Mouse (Mus musculus): ENCODE data around the gene Sdf4.

The Sdf4 gene

GRCm38 (mm10) chr4:155992241-155992905 lies at the start of gene Sdf4, which contains the start of gene B3galt6:
Sdf4 (plus strand) TSS chr4:155992872.
B3galt6 (minus strand) TSS chr4:155992649.
- peak; percentile 87 for DNase-seq (ENCODE audit: low spot score)

- no peak for DNase-seq (ENCODE audit: low spot score)
Measured at GRCm38 (mm10) chr4:155943049-155943452, 49.6 kb upstream of the Sdf4 start.

DNA sequence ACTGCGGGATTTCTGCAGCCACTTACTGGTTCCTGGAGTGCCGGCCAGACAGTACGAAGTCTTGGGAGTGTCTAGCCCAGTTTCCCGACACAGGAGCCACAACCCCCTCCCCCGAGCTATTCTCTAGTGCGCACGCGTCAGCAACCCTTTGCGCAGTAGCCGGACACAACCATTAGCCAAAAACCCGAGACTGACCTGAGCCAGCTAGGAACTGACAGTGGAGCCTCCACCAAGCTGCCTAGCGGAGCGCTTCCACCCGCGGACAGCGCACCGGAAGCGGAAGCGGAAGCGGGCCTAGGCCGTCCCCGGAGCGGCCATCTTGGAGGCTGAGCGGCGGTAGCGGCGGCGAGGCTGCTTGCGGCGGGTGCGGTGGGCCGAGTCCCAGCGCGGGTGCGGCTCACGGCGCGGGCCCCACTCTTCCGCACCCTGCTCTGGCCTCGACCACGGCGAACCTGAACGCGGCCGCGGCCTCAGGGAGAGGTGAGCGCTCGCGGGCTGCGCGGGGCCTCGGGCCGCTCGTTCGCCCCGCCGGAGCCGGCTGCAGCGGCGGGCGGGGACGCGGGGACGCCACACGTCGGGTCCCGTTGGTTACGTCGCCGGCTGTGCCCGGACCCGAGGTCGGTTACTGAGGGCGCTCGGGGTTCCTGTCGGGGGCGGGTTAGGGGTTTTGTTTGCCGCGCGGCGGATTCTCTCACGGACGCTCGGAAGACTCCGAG lies 49.0 kb upstream of the Sdf4 start, which contains the start of gene Ube2j2:
TSS of gene Ube2j2 (plus strand) at position 298 of the 716 bp plus-strand sequence.
- peak; percentile 97 for DNase-seq (ENCODE audit: low spot score)

DNA sequence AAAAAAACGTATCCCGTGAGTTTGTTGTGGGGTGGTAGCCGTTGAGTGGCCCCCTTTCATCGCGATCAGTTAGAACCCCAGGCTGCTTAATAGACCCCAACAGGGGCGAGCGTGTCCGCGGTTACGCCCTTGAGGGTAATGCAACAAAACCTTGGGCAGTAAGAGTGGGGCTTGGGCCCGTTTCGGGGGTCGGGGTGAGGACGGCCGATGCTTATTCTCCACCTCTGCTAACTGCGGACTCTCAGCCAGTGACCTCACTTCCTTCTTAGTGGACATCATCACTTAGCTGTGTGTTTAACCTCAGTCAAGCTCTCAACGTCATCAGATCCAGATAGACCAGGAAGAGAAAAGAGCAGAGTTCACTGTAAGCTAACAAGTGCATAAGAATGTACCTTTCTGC lies 48.4 kb upstream of the Sdf4 start:
- DNase-seq (ENCODE audit: low spot score) = peak; percentile 62

DNA sequence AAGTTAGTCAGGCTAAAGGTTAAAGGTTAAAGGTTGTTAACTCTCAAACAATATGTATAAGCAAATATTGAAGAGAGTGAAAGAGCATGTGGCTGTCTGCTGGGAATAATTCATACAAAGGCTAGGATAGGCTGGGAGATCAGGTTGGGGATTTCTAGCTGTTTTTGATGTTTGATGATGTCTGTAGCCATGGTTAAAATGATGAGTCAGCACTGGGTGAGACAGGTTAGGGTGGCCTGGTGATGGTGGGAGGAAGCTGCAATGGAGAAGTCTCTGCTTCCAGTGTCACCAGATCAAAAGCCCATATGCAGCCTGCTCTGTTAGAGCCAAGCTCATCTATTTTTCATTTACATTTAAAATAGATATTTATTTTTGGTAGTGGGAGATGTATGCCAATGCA lies 45.6 kb upstream of the Sdf4 start:
- no peak for DNase-seq (ENCODE audit: low spot score)

DNA sequence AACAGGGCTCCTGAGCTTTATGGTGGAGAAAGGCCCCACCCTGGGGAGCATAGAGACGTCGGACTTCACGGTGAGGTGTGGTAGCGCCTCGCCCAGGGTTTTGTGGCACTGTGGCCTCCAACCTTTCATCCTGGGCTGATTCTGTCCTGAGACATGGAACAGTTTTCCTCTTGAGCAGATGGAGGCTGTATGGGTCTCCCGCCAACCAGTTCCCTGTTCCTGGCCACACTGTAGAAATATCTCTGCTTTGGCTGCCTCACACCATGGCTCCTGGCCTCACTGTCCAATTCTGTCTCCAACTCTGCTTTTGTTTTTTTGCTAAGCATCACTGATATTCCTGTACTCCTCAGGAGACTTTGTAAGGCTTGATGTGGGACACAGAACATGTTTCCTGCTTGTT lies 37.2 kb upstream of the Sdf4 start:
- DNase-seq (ENCODE audit: low spot score) = no peak

DNA sequence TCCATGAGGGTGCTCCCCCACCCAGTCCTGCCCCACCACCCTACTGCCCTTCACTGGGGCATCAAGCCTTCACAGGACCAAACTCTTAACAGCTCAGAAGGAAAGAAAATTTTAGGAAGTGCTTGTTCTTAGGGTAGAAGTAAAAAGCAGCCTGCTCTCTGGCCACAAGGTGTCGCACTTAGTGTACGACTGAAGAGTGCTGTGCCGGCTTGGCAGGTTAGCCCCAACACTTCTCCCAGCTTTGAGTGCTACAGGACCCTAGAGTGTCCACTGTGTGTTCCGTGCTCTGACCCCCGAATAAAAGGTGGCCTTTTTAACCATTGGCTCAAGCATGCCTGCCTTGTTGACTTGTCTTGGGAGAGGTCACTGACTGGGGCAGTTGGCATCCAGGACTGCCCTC lies 33.4 kb upstream of the Sdf4 start:
- DNase-seq (ENCODE audit: low spot score) = peak; percentile 48

GRCm38 (mm10) chr4:155962167-155962971 lies 30.3 kb upstream of the Sdf4 start, which contains the start of gene C1qtnf12:
C1qtnf12 (plus strand) TSS chr4:155962318.
- DNase-seq (ENCODE audit: low spot score) = peak; percentile 78

- DNase-seq (ENCODE audit: low spot score) = peak; percentile 17
Measured at GRCm38 (mm10) chr4:155963106-155963505, 29.6 kb upstream of the Sdf4 start.

DNA sequence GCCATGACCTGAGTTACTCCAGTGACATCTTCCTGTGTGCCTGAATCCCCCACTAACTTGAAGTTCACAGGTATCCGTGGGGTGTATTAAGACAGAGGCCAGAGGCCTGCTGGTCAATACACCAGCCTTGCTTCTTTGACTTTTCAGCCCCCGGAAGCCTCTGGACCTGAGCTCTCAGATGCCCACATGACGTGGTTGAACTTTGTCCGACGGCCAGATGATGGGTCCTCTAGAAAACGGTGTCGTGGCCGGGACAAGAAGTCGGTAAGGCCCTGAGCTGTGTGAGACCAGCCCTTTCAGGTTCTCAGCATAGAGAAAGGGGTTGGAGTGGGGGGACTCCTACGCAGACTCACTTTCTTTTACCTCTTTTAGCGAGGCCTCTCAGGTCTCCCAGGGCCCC lies 28.3 kb upstream of the Sdf4 start:
- DNase-seq (ENCODE audit: low spot score) = peak; percentile 38

DNA sequence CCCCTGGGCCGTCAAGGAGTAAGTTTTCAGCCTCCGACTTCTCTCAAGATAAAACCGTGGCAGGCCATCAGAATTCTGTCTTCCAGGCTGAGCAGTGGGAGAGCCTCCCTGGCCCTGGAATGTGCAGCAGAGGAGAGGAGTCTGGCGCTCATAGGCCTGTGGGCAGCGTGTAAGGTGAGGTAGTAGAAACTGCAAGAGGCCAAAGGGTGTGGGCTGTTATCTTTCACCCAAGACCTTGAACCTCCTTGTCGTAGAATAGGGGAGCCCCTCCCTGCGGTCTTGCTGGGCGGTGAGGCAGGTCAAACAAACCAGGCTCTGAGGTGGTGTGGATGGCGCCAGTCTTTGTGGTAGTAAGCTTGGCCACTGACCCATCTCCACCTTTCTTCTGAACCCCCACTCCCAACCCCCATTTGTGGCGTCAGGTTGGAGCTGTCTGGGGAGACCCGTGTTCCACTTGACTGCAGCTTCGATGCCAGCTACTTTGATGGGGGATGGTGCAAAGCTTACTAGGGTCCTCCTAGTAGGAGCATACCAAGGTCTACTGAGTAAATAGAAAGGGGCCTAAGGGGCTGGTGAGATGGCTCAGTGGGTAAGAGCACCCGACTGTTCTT lies 23.5 kb upstream of the Sdf4 start:
- DNase-seq (ENCODE audit: low spot score) = no peak

GRCm38 (mm10) chr4:155970286-155970685 lies 22.4 kb upstream of the Sdf4 start:
- no peak for DNase-seq (ENCODE audit: low spot score)

DNA sequence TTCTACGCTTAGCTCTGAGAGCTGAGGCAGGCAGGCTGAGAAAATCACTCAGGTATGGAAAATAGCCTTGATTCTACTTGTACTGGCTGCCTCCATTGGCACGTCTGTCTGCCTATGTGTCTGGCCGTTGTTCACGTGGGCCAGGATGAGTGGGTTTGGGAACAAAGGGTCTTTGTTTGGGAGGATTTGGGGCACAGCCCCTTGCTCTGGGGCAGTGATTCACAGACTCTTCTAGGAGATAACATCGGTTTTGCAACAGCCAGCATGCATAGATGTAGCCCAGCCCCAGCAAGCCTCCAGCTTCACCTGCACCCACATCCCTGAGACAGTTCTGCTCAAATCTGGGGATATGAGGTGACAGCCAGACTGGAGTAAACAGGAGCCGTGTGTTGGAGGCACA lies 20.0 kb upstream of the Sdf4 start:
- DNase-seq (ENCODE audit: low spot score) = no peak

DNA sequence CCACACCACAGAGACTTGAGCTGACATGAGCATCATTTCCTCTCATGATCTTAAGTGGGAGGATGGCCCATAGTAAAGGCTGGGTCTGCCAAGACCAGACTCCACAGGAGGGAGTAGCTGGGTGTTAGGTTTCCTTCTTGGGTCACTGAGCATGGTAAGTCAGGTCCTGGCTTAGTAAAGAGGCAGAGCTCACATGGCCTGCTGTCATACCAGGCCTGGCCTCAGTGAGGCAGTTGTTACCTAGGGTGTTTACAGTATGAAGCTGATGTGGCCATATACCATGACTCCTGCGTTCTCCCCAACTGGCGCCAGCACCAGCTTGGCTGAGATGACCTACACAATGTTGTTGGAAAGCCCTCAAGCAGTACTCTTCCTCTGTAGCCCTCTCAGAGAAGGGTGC lies 19.4 kb upstream of the Sdf4 start:
- DNase-seq (ENCODE audit: low spot score) = no peak

- no peak for DNase-seq (ENCODE audit: low spot score)
Measured at GRCm38 (mm10) chr4:155981436-155982082, 11.1 kb upstream of the Sdf4 start.

- no peak for DNase-seq (ENCODE audit: low spot score)
Measured at GRCm38 (mm10) chr4:155983788-155984187, 8.9 kb upstream of the Sdf4 start.

DNA sequence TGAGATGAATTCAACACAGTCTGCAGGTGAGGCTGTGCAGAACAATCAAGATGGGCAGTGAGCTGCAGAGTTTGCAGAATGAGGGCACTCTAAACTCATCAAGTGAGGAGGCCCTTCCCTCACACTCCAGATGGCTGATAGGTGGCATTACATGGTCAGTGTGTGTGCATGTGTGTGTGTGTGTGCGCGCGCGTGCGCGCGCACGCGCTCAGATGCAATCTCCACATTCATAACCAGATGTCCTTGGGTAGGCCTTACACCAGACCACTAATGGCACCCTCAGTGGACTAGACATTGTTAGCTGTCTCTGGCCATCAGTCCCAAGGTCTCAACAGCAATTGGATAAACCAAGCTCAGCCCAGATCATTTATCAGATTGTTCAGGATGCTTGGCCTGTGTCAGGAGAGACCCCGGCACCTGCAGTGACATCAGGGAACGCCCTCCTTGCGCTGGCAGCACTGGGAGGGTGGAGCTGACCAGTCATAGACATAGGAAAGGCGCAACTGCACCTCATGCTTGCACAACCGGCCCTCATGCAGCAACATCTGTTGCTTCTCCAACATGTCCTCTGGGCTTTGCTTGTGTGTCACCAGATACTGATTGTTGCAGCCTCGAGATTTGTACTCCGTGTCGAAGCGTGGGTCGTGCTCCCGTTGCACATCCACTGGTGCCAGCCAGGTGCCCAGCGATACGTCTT lies 1.3 kb upstream of the Sdf4 start:
- DNase-seq (ENCODE audit: low spot score) = no peak

DNA sequence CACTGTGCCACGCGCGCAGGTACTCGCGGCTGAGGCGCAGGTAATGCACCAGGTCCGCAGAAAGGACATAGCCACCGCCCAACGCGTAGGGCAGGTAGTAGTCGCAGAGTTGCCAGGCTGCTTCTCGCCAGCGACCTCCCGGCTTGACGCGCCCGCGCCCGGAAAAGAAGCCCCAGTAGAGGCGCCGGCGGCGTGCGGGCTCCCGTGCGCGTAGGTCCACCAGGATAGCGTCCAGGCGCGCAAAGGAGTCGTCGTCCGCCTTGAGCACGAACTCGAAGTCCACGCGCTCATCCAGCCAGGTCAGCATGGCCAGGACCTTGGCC lies 803 bp upstream of the Sdf4 start:
- no peak for DNase-seq (ENCODE audit: low spot score)

- DNase-seq (ENCODE audit: low spot score) = peak; percentile 95
Measured at GRCm38 (mm10) chr4:155992906-155993547, 355 bp downstream of the Sdf4 start.

- DNase-seq (ENCODE audit: low spot score) = no peak
Measured at GRCm38 (mm10) chr4:155993606-155994005, 934 bp downstream of the Sdf4 start.

DNA sequence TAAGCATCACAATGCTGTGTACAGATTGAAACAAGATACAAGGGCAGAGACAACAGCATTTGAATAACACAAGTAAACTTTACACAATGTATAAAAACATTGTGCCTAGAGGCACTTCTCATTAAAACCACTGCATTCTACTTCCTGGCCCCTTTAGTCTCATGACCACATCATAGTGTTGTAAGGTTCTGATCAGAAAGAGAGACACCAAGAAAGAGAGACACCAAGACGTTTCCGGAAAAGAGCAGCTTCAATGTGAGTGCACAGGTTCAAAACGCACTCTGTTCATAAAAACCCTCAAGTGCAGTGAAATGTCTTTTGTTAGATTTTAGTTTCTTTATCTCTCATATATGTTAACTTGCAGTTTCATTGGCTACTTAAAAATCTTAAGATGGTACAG lies 11.4 kb downstream of the Sdf4 start:
- no peak for DNase-seq (ENCODE audit: low spot score)

All from yolk sac, embryonic 10.5 days (tissue).